Mouse (Mus musculus): ENCODE results near the gene Rnf144a. TPM values are rescaled to one million over a fixed set of nuclear protein-coding genes. Genes with fewer than 3 reads are reported as not detected.

The Rnf144a gene
- total RNA-seq, 1 experiment from 2014 or later = 21.5 TPM

DNA sequence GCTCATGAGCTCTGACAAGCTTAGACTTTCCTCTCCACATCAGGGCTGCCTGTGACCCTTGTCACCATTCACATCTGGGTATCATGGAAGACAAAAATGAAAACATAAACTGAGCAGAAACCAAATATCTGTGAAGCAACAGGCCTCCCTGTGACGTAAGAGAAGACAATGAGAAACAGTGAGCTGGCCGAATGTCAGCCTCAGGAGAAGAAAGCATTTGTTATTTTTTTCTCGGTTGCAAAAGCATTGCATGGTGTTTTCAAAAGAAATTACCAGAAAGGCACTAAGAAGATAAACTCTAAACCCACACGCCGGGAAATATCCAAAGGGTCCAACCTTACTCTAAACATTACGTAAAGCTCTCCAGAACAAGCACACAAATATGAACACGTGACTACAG, 41.3 kb downstream of the Rnf144a start:
- no peak for DNase-seq

DNA sequence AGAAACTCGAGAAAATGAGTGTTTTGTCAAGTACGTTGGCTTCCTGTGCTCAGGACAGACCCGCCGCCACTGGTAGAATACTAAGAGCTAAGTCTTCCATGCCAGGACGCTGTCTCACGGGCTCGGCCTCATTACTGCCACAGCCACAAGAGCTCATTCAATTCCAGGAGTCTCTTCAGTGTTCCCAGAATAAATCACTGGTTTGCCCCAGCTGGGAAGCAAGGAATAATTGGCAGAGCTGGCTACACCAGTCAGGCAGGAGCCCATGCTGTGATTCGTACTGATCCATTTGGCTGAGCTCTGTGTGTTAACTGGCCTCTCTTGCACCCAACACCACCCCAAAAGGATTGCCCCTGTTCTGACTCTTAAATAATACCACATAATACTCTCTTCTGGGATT, 45.0 kb downstream of the Rnf144a start:
- DNase-seq = no peak

DNA sequence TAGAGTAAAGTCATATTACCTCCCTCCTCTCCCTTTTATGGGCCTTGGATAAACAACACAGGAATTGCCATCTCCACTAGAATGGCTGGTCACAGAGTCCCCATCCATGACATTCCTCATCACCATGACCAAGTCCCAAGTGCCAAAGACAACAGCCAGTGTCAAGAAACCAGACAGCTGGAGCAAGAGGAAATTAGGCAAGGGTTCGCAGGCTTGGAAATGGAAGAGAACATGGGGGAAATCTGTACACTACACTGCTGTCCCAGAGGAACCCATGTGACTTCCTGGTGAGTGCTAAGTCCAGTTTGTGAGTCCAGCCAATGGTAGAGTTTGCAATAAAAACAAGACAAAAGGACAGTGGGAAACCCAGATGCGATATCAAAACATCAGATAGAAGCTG, 47.7 kb downstream of the Rnf144a start:
- DNase-seq = no peak

DNA sequence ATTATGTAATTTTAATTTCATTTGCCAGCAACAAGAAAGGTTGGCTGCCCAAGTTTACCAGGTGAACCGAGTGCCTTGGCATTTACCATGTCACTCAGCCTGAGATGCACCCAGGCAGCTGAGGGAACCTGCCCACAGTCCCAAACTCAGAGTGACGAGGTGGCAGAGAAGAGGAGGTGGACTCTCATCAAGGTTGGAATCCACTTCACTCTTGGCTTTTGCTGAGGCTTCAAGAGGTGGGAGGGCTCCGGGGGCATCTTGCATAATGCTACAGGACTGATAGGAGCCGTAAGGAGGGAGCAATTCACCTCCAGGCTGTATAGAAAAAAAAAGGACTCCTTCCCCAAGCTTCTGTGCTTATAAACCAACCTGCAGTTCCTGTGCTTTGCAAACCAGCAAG, 48.7 kb downstream of the Rnf144a start:
- no peak for DNase-seq

DNA sequence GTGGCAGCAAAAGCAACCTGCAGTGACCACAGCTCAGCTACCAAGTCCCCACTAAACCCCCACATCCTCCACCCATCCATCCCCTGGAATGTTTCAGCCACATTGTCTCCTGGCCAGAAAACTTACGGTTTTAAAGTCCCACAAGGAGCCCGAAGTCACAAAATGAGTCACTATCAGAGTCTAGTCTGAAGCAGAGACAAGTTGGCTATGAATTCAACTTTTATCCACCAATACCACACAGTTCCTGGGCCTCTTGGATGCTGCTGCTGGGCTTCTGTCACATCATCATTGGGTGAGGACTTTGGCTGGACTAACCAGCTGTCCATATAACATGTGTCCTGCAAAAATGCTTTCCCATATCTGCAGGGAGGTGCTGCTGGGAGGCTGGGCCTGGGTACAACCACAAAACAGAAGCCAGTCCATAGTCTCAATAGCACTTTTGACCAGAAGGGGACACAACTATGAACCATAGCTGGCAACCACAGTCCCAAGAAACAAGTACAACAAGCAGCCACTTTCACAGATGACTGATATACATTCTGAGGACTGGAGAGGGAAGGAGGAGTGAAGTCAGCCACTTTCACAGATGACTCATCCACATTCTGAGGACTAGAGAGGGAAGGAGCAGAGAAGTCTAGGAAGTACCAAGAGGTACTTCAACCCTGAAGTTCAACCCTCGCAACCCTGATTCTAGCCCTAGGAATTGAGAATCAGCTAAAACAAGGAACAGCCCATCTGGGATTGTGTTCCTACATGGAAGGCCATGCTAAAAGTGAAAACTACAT, 49.3 kb downstream of the Rnf144a start:
- DNase-seq = no peak

DNA sequence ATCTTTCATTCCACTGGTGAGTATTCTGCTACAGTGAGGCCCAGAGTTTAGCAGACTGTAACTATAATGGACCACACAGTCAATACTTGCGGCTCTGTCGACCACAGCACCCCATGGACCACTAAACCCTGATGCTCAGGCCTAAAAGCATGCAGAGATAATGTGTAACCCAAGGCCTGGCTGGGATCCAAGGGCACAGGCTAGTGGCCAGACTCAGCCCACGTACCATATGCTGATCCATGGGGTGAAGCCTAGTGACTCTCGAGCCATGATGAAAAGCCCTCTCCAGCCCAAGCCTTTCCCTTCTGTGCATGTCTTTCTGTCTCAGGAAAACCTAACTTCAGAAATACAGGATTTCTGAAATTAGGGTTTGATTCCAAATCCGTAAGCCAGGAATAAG, 50.2 kb downstream of the Rnf144a start:
- DNase-seq = peak; percentile 42

DNA sequence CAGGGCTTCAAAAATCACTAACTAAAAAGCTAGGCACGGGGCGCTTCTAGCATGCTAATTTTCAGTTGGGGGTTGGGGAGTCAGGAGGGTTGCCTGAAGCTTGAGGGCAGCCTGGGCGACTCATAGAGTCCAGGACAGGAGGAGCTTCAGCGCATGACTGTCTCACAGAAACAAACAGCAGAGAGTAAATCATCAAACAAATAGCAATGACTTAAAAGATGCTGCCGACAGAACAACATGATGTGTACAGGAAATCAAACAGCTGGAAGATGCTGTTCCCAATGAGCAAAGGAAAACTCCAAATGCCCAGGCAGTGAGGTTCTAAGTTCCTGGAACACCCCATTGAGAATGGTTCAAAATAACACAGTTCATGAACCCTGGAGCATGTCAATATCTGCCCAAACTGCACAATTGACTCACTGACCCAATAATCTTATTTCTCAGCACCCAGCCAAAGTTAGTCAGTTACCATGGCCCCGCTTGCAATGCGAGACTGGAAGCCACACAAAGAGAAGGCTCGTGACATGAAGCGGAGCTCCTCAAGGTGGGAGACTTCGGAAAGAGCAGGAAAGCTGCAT, 54.0 kb downstream of the Rnf144a start:
- no peak for DNase-seq

DNA sequence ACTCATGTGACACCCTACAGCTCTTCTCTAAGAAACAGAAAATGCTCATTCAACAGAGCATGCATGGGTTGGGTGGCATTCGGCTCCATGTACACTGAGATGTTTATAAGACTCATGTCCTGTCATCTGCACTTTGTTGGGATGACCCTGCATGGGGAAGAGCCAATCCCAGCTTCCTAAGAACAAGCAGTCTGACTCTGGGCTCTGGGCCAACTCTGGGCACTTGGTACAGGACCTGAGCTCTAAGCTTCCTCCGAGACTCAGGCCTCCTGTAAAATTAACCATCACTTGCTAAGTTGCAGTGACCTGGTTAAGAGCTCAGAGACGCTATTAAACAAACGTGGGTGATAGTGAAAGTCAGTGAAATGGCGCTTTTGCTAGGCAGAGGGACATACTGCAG, 55.2 kb downstream of the Rnf144a start:
- DNase-seq = peak; percentile 63

DNA sequence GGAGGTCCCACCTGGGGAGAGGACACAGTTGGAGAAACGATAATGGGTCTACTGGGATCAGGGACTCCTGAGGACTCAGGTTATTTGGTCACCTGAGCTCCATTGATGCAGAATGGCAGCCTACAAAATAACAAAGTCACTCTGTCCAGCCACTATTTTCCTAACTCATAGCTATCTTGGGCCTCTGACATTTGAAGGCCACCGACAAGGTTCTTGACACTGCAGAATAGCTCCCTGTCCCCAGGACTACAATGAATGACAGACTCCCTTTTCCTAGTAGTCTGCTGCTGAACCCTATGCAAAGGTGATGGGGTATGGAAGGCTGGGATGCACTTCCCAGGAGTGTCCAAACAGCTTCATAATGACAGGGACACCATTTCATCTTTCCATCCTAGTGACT, 55.8 kb downstream of the Rnf144a start:
- DNase-seq = no peak

DNA sequence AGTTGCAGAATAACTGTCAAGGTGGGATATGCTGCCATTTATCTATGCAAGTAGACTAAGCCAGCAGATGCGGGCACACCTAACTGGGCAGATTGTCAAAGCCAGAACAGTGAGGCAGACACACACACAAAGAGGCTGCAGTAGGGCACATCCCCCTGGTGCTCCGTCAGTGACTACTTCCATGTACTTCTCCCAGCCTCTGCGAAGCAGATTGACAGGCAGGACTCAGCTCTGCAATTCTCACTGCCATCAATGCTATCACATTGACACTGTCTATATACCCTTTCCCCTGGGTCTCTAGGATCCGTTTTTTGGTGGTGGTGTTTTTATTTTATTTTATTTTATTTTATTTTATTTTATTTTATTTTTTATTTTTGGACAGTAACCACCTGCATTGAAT, 57.8 kb downstream of the Rnf144a start:
- no peak for DNase-seq

DNA sequence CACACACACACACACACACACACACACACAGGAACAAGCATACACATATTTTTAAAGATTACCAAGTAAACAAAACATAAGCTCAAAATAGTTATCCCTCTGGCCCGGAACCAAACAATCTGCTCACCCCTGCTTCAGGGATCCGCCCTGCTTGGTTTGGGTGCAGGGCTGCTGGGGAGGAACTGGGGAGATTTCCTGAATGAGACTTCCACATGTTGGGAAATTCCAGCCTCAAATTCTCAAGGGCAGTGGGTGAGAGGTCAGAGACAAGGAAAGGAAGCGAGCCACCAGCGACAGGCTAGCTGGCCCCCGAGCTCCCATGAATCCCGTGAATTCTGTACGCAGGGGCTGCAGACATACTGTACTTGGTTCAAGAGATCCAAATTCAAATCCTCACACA, 58.9 kb downstream of the Rnf144a start:
- peak; percentile 16 for DNase-seq

DNA sequence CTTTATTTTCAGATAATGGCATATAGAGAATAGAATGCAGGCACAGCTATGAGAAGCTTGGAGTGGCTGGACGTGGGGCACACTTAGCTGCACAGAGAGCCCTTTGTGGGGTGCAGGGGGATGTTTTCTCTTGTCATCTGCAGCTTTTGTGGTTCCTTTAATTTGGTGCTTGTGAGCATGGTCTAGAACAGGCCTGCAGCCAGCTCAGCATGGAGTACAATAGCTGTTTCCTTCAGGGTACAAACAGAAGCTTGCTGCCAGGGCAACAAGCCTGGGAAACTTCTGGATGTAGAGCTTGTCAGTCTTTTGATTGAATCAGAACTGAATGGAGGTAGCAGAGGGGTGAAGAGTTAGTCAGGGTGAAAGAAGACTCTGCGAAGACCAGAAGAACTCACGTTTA, 63.7 kb downstream of the Rnf144a start:
- no peak for DNase-seq

DNA sequence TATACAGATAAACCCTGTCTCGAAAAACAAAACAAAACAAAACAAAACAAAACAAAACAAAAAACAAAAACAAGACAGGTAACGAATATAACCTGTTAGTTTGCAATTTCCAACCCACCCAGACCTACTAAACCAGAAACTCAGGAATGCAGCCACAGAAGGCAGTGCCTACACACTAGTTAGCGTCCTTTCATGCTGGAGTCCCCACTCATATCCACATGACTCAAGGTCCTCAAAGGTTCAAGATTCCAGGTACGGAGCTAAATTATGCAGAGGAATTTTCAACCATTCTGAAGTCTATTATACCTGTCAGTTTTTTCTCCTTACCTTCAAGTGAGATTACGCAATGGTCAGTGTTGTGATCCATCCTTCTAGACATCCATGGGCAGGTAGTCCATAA, 70.6 kb downstream of the Rnf144a start:
- DNase-seq = no peak

DNA sequence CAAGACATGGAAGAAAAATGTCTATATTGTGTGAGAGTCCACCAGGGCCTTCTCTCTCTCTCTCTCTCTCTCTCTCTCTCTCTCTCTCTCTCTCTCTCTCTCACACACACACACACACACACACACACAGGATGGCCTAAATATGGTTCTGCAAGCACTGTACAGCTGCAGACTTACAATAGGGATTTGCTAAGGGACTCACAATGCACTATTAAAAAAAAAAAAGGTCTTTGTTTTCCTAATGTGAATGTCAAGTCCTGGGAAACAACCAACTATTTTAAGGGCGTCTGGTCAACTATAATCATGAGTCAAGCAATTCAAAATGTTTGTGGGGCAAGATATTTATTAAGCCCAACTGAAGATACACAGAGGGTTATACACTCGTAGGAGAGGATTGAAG, 71.9 kb downstream of the Rnf144a start:
- DNase-seq = no peak

DNA sequence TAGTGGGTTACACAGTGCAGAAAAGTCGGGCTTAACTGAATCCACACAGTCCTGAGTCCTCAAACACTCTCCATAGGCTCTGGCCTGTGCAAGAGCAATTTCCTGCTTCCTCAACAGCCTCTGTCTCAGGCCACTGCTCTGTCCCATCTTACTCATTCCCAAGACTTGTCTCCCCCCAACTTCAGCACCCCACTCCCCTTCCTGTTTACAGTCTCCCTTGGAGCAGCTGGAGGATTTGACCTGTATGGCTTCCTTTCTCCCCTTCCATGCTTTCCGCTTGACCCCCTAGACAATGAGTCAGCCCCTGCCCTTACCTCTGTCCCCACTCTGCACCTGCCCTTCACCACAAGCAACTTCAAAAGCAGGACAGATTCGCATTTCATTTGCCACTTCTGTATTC, 72.4 kb downstream of the Rnf144a start:
- DNase-seq = no peak

DNA sequence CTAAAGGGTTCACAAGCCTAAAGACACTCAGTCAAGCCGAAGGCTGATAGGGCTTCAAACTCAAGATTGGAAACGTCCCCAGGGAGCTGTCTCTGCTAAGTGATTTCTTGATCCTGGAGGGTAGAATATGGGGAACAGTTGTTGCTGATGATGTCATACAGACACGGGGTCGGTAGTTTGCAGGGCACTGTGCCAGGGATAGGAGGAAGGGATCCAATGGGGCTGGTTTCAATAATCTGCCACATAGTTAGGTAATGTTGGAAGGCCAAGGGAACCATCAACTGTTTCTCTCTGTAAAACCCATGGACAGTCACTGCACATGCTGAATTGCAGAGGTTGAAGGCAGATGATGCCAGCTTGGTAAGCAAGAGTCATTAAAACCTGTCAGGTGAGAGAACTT, 73.0 kb downstream of the Rnf144a start:
- no peak for DNase-seq

DNA sequence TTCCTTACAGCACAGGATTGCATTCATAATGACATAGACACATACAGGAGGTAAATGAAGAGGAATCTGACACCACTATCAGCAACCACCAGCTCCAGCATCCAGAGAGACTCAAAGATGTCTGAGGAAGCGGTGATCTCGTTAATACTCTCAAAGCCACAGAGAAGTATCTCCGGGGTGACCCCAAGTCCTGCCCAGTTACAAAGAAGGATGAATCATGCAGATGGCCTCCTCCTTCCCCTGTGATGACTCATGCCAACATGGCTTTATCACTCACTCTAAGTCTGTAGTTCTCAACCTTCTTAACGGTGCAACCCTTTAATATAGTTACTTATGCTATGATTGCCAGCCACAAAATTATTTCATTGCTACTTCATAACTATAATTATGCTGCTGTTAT, 74.4 kb downstream of the Rnf144a start:
- no peak for DNase-seq

DNA sequence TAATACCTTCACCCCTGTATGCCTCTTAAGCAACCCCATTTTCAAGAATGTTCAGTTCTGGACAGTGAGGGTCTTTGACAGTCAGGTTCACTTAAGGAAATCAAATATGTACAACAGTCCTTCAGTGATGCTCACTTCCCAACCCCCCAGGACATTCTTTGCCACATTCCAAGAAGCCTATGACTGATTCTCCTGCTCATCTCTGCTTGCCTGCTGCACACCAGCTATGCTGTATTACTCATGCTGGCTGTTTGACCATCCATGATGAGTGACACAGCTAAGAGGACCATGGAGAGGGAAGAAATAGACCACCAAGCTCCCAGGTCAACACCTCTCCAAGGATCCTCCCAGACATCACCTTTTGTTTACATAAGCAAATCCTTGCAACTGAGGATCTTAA, 75.2 kb downstream of the Rnf144a start:
- no peak for DNase-seq

DNA sequence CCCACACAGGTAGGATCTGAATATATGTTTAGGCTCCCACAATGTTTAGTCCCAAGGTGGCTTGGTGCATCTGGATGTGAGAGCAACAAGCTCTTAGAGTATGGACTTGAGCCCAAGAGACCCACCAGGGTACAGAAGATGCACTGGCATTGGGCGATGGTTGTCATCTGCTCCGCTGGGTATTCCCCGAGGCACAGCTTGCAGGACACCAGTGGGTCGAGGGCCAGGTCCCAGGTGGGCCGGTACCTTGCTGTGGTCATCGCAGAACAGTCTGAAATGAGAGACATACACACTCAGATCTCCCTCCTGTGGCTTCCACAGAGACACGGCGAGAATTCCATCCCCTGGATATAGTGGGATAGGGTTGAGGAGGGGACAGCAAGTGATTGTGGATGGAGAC, 75.9 kb downstream of the Rnf144a start:
- DNase-seq = no peak

DNA sequence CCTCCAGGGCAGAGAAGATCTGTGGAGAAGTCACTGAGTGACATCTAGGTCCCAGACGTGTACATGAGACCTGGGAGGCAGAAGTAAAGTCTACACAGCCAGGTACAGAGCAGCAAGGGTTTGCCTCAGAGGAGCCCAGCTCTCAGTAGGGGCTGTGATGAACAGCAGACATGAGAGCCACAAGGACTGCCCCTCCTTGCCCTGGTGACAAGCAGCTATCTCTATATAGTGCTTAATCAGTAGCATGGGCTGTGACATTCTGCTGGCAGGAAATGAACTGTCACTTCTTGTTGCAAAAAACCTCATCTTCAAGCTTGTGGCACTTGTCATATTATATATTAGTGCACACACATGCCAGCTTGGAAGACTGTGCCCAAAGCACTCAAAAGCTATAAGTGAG, 81.4 kb downstream of the Rnf144a start:
- DNase-seq = no peak

DNA sequence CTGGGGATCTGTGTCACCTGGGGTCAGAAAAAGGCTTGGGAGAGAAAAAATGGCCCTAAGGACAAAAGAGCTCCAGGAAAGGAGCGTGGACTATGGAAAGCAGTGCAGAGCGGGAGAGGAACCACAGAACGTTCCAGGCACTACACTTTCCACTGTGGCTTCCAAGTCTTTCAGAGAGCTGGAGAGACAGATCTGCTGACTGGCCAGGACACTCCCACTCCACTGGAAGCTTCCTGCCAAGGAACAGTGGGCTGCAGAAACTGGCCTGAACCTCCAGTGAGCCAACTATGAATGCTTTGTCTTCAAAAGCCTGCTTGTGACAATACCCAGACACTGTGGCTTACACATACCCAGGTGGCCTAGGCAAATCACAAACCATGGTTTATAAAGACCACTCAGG, 84.0 kb downstream of the Rnf144a start:
- peak; percentile 24 for DNase-seq

DNA sequence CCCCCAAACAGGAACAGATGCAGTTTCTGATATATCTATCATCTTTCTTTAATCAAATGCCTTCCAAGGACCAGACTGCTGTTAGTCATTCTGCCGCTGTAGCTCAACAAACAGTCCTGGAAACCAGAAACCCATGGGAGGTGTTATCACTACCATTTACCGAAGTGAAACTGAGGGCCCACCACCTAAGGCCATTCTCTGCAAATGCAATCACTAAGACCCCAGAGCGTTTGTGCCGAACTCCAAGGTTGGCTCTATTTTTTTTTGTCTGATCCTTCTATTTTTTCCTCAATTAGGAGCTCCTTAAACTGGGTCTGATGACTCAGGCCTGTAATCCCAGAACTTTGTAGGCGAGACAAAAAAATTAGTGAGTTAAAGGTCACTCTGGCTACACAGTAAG, 85.3 kb downstream of the Rnf144a start:
- DNase-seq = no peak

DNA sequence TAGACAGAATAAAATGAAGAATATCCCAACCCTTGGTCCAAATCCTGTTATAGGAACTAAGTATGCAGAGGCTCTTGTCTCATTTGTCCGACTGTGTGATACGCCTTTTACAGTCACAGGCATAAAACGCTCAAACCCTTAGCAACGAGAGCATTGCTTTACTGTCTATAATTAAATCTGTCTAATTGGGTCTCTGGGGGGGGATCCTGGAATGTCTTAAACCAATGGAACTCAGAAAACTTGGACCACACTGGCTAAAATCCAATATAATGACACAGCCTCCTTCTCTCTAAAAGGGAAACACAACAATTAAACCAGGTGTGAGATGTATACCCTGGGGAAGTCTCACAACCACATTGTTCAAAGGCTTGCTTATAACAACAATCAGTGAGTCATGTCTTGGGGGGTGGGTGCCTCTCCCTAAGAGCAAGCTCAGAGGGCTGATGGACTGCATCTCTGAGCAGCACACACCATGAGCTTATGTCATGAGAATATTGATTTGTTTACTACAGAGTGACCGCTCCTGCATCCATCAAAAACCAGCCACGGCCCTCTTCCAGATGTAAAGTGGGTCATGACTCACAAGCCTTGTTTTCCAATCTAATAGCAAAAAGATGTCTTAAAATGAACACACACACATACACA, 85.9 kb downstream of the Rnf144a start:
- no peak for DNase-seq

DNA sequence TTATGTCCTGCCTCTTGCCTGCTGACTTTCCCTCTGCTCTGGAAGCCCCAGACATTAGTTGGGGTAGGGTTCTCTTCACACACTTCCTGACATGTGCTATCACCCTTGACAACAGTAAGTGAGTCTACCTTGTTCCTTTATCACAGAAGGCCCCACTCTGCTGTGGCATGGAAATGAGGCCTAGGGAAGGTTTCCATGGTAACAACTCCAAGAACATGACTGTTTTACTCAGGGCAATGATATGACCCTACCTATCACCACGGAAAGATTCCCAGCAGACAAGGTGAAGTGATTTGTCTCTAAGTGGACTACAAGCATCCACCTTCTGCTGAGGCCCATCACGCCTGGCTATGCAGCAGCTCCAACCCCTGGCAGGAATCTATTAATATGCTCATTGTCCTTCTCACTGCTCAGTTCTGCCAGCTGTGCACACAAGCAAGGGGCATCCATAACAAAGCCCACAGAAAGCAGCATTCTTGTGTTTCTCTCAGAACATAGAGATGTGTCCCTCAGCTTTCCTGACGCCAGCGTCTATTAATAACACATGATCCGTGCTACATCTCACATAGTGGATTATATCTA, 91.2 kb downstream of the Rnf144a start:
- no peak for DNase-seq
